Mouse (Mus musculus) lung, postnatal 0 days (tissue): ENCODE results near the gene Arfgap2. TPM values are rescaled to one million over a fixed set of nuclear protein-coding genes. Genes with fewer than 3 reads are reported as not detected.

Source experiments
- ATAC-seq: fragments of 200-750 bp; cut with Nextera tagmentation; 2 replicates; pipeline ENCODE4 v1.8.0; 2017; ENCODE audit warnings: moderate library complexity
- DNase-seq: peaks from one replicate; pipeline ENCODE4 v3.0.0-alpha.2; 2016; ENCODE audit warnings: low spot score
- H3K27ac ChIP-seq: fragments of 300-500 bp; sonication (generic); 2 replicates; pipeline ENCODE4 v1.5.1; 2014; ENCODE audit warnings: antibody characterized with exemption, mild to moderate bottlenecking, low read length, mixed read lengths
- H3K27me3 ChIP-seq: fragments of 300-500 bp; sonication (generic); replicated peaks from 2 replicates; pipeline ENCODE4 v1.6.1; 2014; ENCODE audit warnings: low read length, mixed read lengths; ENCODE audit not compliant: insufficient read depth
- H3K36me3 ChIP-seq: fragments of 300-500 bp; sonication (generic); 2 replicates; pipeline ENCODE4 v1.6.1; 2014; ENCODE audit warnings: low read length, mixed read lengths; ENCODE audit not compliant: insufficient read depth
- H3K4me1 ChIP-seq: fragments of 300-500 bp; sonication (generic); 2 replicates; pipeline ENCODE4 v1.6.1; 2014; ENCODE audit warnings: antibody characterized with exemption, low read depth, low read length, mixed read lengths; ENCODE audit not compliant: insufficient read depth
- H3K4me2 ChIP-seq: fragments of 300-500 bp; sonication (generic); replicated peaks from 2 replicates; pipeline ENCODE4 v1.6.1; 2014; ENCODE audit warnings: low read depth, mild to moderate bottlenecking, low read length, moderate library complexity, mixed read lengths
- H3K4me3 ChIP-seq: fragments of 300-500 bp; sonication (generic); 2 replicates; pipeline ENCODE4 v1.5.1; 2014; ENCODE audit warnings: low read depth, low read length
- H3K9ac ChIP-seq: fragments of 300-500 bp; sonication (generic); replicated peaks from 2 replicates; pipeline ENCODE4 v1.6.1; 2014; ENCODE audit warnings: low read depth, mild to moderate bottlenecking
- H3K9me3 ChIP-seq: fragments of 300-500 bp; sonication (generic); 2 replicates; pipeline ENCODE4 v1.6.1; 2016; ENCODE audit warnings: low read length, mixed read lengths
- CTCF ChIP-seq: IDR thresholded peaks from 2 replicates; pipeline ENCODE4 v1.5.1; 2016; ENCODE audit warnings: antibody characterized with exemption, mild to moderate bottlenecking
- EP300 ChIP-seq: IDR thresholded peaks from 2 replicates; pipeline ENCODE4 v1.6.1; 2016; ENCODE audit warnings: antibody characterized with exemption, mild to moderate bottlenecking, control low read depth
- WGBS: fragments of 180-500 bp; shearing (Covaris S2); extraction: QIAGEN DNeasy Blood & Tissue Kit; methylation state at CpG from one replicate; pipeline ENCODE4 v1.1.7; 2014; 5-methylcytosine and 5-hydroxymethylcytosine counted together
- polyA plus RNA-seq: library from polyadenylated mRNA; unstranded; fragments of >200 nt; fragmentation: Nextera tagmentation; extraction: Ambion mirVana; gene quantifications from 2 replicates; pipeline ENCODE4 v1.2.1, GENCODE M21; 2015

Gene Arfgap2
- polyA plus RNA-seq, 1 experiment from 2014 or later, result 57.4 TPM

DNA sequence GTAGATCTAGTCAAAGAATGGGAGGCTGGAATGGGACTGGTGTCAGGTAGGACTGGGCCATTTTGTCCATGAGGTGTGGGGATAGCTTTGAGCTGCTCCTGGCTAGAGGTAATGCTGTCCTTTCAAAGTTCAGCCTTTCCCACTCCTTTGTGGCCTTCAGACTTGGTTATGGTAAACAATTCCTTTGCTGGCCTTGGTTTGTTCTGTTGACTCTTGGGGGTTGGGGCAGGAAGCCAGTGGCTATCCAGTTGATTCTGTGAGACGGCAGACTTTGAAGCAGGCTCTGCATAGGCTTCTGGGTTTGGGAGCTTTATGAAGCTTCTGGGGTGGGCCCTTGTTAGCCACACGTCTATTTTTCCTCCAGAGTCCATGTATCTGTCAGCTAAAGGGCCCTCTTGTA lies 3.9 kb downstream of the Arfgap2 start:
- no peaks in the 10 kb centered on the region for H3K9me3 ChIP-seq
- TF ChIP-seq EP300, result no peak
- TF ChIP-seq CTCF, result no peak
- H3K9ac ChIP-seq, result no peak overlapping the region
- DNase-seq (no peak), ATAC-seq (no peak)
- peaks cover 35% of the 10 kb centered on the region for H3K36me3 ChIP-seq
- H3K4me3 ChIP-seq, result no peak overlapping the region
- no peaks in the 10 kb centered on the region; the same call in 1 of the 2 replicates for H3K4me1 ChIP-seq
- H3K4me2 ChIP-seq, result no peak overlapping the region
- no peaks in the 10 kb centered on the region for H3K27me3 ChIP-seq
- 64% methylated on average over 2 of the region's 2 CpGs for WGBS
- H3K27ac ChIP-seq, result no peak overlapping the region

- Histone ChIP-seq H3K4me3 (no peak overlapping the region), H3K9me3 (no peaks in the 10 kb centered on the region), H3K27ac (no peak overlapping the region), H3K9ac (no peak overlapping the region), H3K4me2 (no peak overlapping the region), H3K36me3 (peaks cover 43% of the 10 kb centered on the region), H3K4me1 (no peaks in the 10 kb centered on the region), H3K27me3 (no peaks in the 10 kb centered on the region)
- DNase-seq (no peak), ATAC-seq (no peak)
- TF ChIP-seq EP300 (no peak), CTCF (no peak)
- 92% methylated on average over 8 of the region's 8 CpGs for WGBS
Observed at GRCm38 (mm10) chr2:91269687-91270133, 4.9 kb downstream of the Arfgap2 start.

- Histone ChIP-seq H3K27ac (no peak overlapping the region), H3K9ac (no peak overlapping the region), H3K27me3 (no peaks in the 10 kb centered on the region), H3K4me3 (no peak overlapping the region), H3K9me3 (no peaks in the 10 kb centered on the region), H3K4me2 (no peak overlapping the region), H3K4me1 (no peaks in the 10 kb centered on the region), H3K36me3 (peaks cover 19% of the 10 kb centered on the region)
- DNase-seq, result peak; percentile 77
- no peak for TF ChIP-seq EP300
- TF ChIP-seq CTCF, result peak; percentile 83
- WGBS, result 31% methylated on average over 10 of the region's 10 CpGs
- ATAC-seq, result peak; percentile 74
Observed at GRCm38 (mm10) chr2:91278749-91279371, 14.1 kb downstream of the Arfgap2 start.

DNA sequence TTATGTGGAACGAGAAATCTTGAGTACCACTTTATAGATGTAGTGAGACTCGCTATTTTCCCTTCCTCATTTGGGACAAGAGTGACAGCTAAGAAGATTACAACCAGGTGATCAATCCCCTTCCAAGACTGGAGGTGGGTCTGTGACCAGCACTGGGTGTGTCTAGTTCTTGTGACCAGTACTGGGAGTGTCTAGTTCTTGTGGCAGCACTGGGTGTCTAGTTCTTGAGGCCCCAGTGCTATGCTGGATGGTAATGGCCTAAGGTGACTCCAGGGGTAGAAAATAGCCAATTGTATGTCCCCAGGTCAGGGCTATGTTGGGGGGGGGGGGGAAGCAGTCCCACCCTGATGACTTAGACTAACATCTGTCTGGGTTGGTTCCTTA lies 14.6 kb downstream of the Arfgap2 start:
- Histone ChIP-seq H3K36me3 (peaks cover 14% of the 10 kb centered on the region), H3K27me3 (no peaks in the 10 kb centered on the region), H3K27ac (no peak overlapping the region), H3K9ac (no peak overlapping the region), H3K9me3 (no peaks in the 10 kb centered on the region), H3K4me3 (no peak overlapping the region), H3K4me1 (no peaks in the 10 kb centered on the region), H3K4me2 (no peak overlapping the region)
- DNase-seq (no peak), ATAC-seq (peak; percentile 40)
- 36% methylated on average over 2 of the region's 2 CpGs for WGBS
- TF ChIP-seq EP300, result no peak
- TF ChIP-seq CTCF, result no peak

- ATAC-seq (peak; percentile 58), DNase-seq (peak; percentile 64)
- no peak overlapping the region for H3K4me2 ChIP-seq
- 36% methylated on average over 5 of the region's 5 CpGs for WGBS
- no peaks in the 10 kb centered on the region for H3K9me3 ChIP-seq
- H3K27ac ChIP-seq, result no peak overlapping the region
- no peaks in the 10 kb centered on the region for H3K4me1 ChIP-seq
- no peak overlapping the region for H3K4me3 ChIP-seq
- H3K9ac ChIP-seq, result no peak overlapping the region
- H3K36me3 ChIP-seq, result no peaks in the 10 kb centered on the region
- TF ChIP-seq EP300, result no peak
- TF ChIP-seq CTCF, result no peak
- no peaks in the 10 kb centered on the region for H3K27me3 ChIP-seq
Observed at GRCm38 (mm10) chr2:91281366-91281765, 16.6 kb downstream of the Arfgap2 start.

GRCm38 (mm10) chr2:91283972-91284371 lies 19.2 kb downstream of the Arfgap2 start:
- Histone ChIP-seq H3K36me3 (no peaks in the 10 kb centered on the region), H3K27me3 (no peaks in the 10 kb centered on the region), H3K4me1 (no peaks in the 10 kb centered on the region), H3K4me3 (no peak overlapping the region), H3K9ac (no peak overlapping the region), H3K4me2 (no peak overlapping the region), H3K9me3 (no peaks in the 10 kb centered on the region), H3K27ac (peak overlapping the region; percentile 11; the same call in 1 of the 2 replicates)
- WGBS, result 73% methylated on average over 3 of the region's 3 CpGs
- TF ChIP-seq EP300 (no peak), CTCF (no peak)
- ATAC-seq (no peak), DNase-seq (no peak)
